Mouse (Mus musculus) Patski (cell line): ENCODE results near the gene Vegfa. TPM values are rescaled to one million over a fixed set of nuclear protein-coding genes. Genes with fewer than 3 reads are reported as not detected.

ENCODE experiments used
- ATAC-seq: fragments of 100-300 bp; one replicate; pipeline ENCODE4 v1.8.0; 2021
- CTCF ChIA-PET: fragments of 350-600 bp; sonication (Branson Sonifier 250); formaldehyde crosslinking; loops from one replicate; lab custom pipeline; 2022; ENCODE audit warnings: inconsistent platforms; lab: Charles Lee
- POLR2A ChIA-PET: fragments of 350-600 bp; sonication (Branson Sonifier 250); formaldehyde crosslinking; loops from one replicate; lab custom pipeline; 2022; ENCODE audit warnings: antibody characterized with exemption, inconsistent platforms; lab: Charles Lee
- DNase-seq: peaks from one replicate; pipeline ENCODE4 v3.0.0-alpha.2; 2011; ENCODE audit warnings: low read depth, low spot score
- H3K27me3 ChIP-seq: fragments of 371-371 bp; one replicate; pipeline ENCODE4 v1.5.1; 2021
- CTCF ChIP-seq: fragments of 100-300 bp; IDR thresholded peaks from one replicate; pipeline ENCODE4 v1.5.1; 2021
- in situ Hi-C: fragments of 300-500 bp; cut with MboI; formaldehyde crosslinking; loops from 3 replicates; pipeline ENCODE4 v1.11.1; 2018; ENCODE audit warnings: low pct_unique_long_range_greater_than_20kb, mixed read lengths
- polyA plus RNA-seq: library from polyadenylated mRNA; unstranded; gene quantifications from one replicate; pipeline ENCODE4 v1.2.3, GENCODE M21; 2021

The Vegfa gene
- polyA plus RNA-seq, 1 experiment from 2014 or later = 124 TPM

- CTCF ChIA-PET = interaction anchor here (1.2 to 1.6 kb wide), 5 partner anchors 69 to 293 kb away, joined by 3 to 6 read pairs (median 4); no protein-coding TSS in a partner anchor
- in situ Hi-C loops = no loop called here
- TF ChIP-seq CTCF = no peak
- no peaks in the 10 kb centered on the region for H3K27me3 ChIP-seq
- DNase-seq = no peak
- POLR2A ChIA-PET = interaction anchor here (0.6 kb wide), 1 partner anchor 290 kb away, joined by 3 read pairs; no protein-coding TSS in a partner anchor
- no peak for ATAC-seq
Observed at GRCm38 (mm10) chr17:46028210-46029051, 3.7 kb downstream of the Vegfa start.

- DNase-seq (no peak), ATAC-seq (no peak)
- in situ Hi-C loops = no loop called here
- POLR2A ChIA-PET = interaction anchor here (0.6 kb wide), 1 partner anchor 84 kb away, joined by 4 read pairs; no protein-coding TSS in a partner anchor
- CTCF ChIA-PET = interaction anchor here (1.2 to 1.5 kb wide), 3 partner anchors 117 to 292 kb away, joined by 3 to 4 read pairs (median 3); no protein-coding TSS in a partner anchor
- no peaks in the 10 kb centered on the region for H3K27me3 ChIP-seq
- no peak for TF ChIP-seq CTCF
Observed at GRCm38 (mm10) chr17:46027066-46027917, 4.9 kb downstream of the Vegfa start.

- ChIA-PET POLR2A (interaction anchor here (0.6 to 1.1 kb wide), 3 partner anchors 106 to 564 kb away, joined by 3 to 4 read pairs (median 3); no protein-coding TSS in a partner anchor), CTCF (no interaction called here)
- ATAC-seq (no peak), DNase-seq (no peak)
- in situ Hi-C loops = no loop called here
- no peak for TF ChIP-seq CTCF
- H3K27me3 ChIP-seq = no peaks in the 10 kb centered on the region
Observed at GRCm38 (mm10) chr17:46025927-46026668, 6.1 kb downstream of the Vegfa start.

- ChIA-PET CTCF (interaction anchor here (1.3 kb wide), 1 partner anchor 294 kb away, joined by 4 read pairs; no protein-coding TSS in a partner anchor), POLR2A (interaction anchor here (1.1 kb wide), 1 partner anchor 173 kb away, joined by 3 read pairs; no protein-coding TSS in a partner anchor)
- in situ Hi-C loops = no loop called here
- DNase-seq = no peak
- no peak for TF ChIP-seq CTCF
- ATAC-seq = no peak
- no peaks in the 10 kb centered on the region for H3K27me3 ChIP-seq
Observed at GRCm38 (mm10) chr17:46025207-46025606, 7.0 kb downstream of the Vegfa start.

GRCm38 (mm10) chr17:46024192-46024591, 8.0 kb downstream of the Vegfa start:
- ChIA-PET POLR2A (no interaction called here), CTCF (interaction anchor here (0.8 to 1.3 kb wide), 2 partner anchors 12 to 293 kb away, joined by 4 to 5 read pairs; no protein-coding TSS in a partner anchor)
- DNase-seq (no peak), ATAC-seq (no peak)
- no peak for TF ChIP-seq CTCF
- no peaks in the 10 kb centered on the region for H3K27me3 ChIP-seq
- in situ Hi-C loops = no loop called here

GRCm38 (mm10) chr17:46023572-46023971, 8.6 kb downstream of the Vegfa start:
- no peak for DNase-seq
- ATAC-seq = no peak
- TF ChIP-seq CTCF = no peak
- H3K27me3 ChIP-seq = no peaks in the 10 kb centered on the region
- in situ Hi-C loops = no loop called here
- ChIA-PET POLR2A (interaction anchor here (0.6 kb wide), 1 partner anchor 9 kb away, joined by 3 read pairs; no protein-coding TSS in a partner anchor), CTCF (no interaction called here)

GRCm38 (mm10) chr17:46022934-46023333, 9.2 kb downstream of the Vegfa start:
- ATAC-seq = no peak
- no peak for TF ChIP-seq CTCF
- ChIA-PET POLR2A (interaction anchor here (0.6 kb wide), 1 partner anchor 10 kb away, joined by 3 read pairs; no protein-coding TSS in a partner anchor), CTCF (no interaction called here)
- H3K27me3 ChIP-seq = no peaks in the 10 kb centered on the region
- no peak for DNase-seq
- in situ Hi-C loops = no loop called here

GRCm38 (mm10) chr17:46022427-46022826, 9.7 kb downstream of the Vegfa start:
- no peaks in the 10 kb centered on the region for H3K27me3 ChIP-seq
- ChIA-PET POLR2A (no interaction called here), CTCF (no interaction called here)
- DNase-seq = no peak
- in situ Hi-C loops = no loop called here
- TF ChIP-seq CTCF = no peak
- ATAC-seq = no peak

- no peaks in the 10 kb centered on the region for H3K27me3 ChIP-seq
- in situ Hi-C loops = no loop called here
- DNase-seq = no peak
- ATAC-seq = no peak
- ChIA-PET POLR2A (no interaction called here), CTCF (no interaction called here)
- no peak for TF ChIP-seq CTCF
Observed at GRCm38 (mm10) chr17:46021760-46022159, 10.4 kb downstream of the Vegfa start.
